Mouse (Mus musculus) midbrain, postnatal 0 days (tissue): ENCODE measurements around the gene Tas2r119. TPM values are rescaled to one million over a fixed set of nuclear protein-coding genes. Genes with fewer than 3 reads are reported as not detected.
"Not testable (repeated sequence)": the region's sequence is repeated elsewhere in the genome, so short reads cannot be mapped to it uniquely, and the experiment has no call there.

Experiments used
- ATAC-seq: fragments of 200-750 bp; cut with Nextera tagmentation; 2 replicates; pipeline ENCODE4 v1.8.0; 2017; ENCODE audit warnings: moderate number of reproducible peaks, mild to moderate bottlenecking, moderate TSS enrichment, moderate library complexity; ENCODE audit not compliant: low FRiP score
- DNase-seq: peaks from one replicate; pipeline ENCODE4 v3.0.0-alpha.2; 2015; ENCODE audit warnings: low spot score
- H3K27ac ChIP-seq: fragments of 300-500 bp; sonication (generic); 2 replicates; pipeline ENCODE4 v1.5.1; 2014; ENCODE audit warnings: low read depth, mild to moderate bottlenecking, low read length, mixed read lengths
- H3K27me3 ChIP-seq: fragments of 300-500 bp; sonication (generic); 2 replicates; pipeline ENCODE4 v1.6.1; 2014; ENCODE audit warnings: low read length, control low read depth, mixed read lengths; ENCODE audit not compliant: insufficient read depth
- H3K36me3 ChIP-seq: fragments of 300-500 bp; sonication (generic); 2 replicates; pipeline ENCODE4 v1.6.1; 2014; ENCODE audit warnings: low read length, control low read depth, mixed read lengths; ENCODE audit not compliant: insufficient read depth
- H3K4me1 ChIP-seq: fragments of 300-500 bp; sonication (generic); 2 replicates; pipeline ENCODE4 v1.6.1; 2014; ENCODE audit warnings: mild to moderate bottlenecking, control low read depth, antibody characterized with exemption, low read length, mixed read lengths; ENCODE audit not compliant: insufficient read depth
- H3K4me2 ChIP-seq: fragments of 300-500 bp; sonication (generic); 2 replicates; pipeline ENCODE4 v1.6.1; 2014; ENCODE audit warnings: low read depth, mild to moderate bottlenecking, low read length, mixed read lengths; ENCODE audit not compliant: poor library complexity, severe bottlenecking
- H3K4me3 ChIP-seq: fragments of 300-500 bp; sonication (generic); 2 replicates; pipeline ENCODE4 v1.5.1; 2014; ENCODE audit warnings: low read depth, mild to moderate bottlenecking, low read length, moderate library complexity
- H3K9ac ChIP-seq: fragments of 300-500 bp; sonication (generic); replicated peaks from 2 replicates; pipeline ENCODE4 v1.6.1; 2014; ENCODE audit warnings: mild to moderate bottlenecking, low read length, moderate library complexity, mixed read lengths; ENCODE audit not compliant: poor library complexity, severe bottlenecking
- H3K9me3 ChIP-seq: fragments of 300-500 bp; sonication (generic); 2 replicates; pipeline ENCODE4 v1.6.1; 2016; ENCODE audit warnings: low read length, control low read depth
- CTCF ChIP-seq: IDR thresholded peaks from 2 replicates; pipeline ENCODE4 v1.5.1; 2016; ENCODE audit warnings: antibody characterized with exemption, mild to moderate bottlenecking
- WGBS: fragments of 180-500 bp; shearing (Covaris S2); extraction: QIAGEN DNeasy Blood & Tissue Kit; methylation state at CpG from one replicate; pipeline ENCODE4 v1.1.7; 2014; 5-methylcytosine and 5-hydroxymethylcytosine counted together
- polyA plus RNA-seq: library from polyadenylated mRNA; unstranded; fragments of >200 nt; fragmentation: Nextera tagmentation; extraction: Ambion mirVana; gene quantifications from 2 replicates; pipeline ENCODE4 v1.2.1, GENCODE M21; 2015
- total RNA-seq: library from RNA; depleted of rRNA; stranded (reverse); fragments of >200 nt; gene quantifications from 2 replicates; pipeline ENCODE4 v1.2.3, GENCODE M21; 2014

Gene Tas2r119
- total and polyA plus RNA-seq, 2 experiments from 2014 or later = not detected

DNA sequence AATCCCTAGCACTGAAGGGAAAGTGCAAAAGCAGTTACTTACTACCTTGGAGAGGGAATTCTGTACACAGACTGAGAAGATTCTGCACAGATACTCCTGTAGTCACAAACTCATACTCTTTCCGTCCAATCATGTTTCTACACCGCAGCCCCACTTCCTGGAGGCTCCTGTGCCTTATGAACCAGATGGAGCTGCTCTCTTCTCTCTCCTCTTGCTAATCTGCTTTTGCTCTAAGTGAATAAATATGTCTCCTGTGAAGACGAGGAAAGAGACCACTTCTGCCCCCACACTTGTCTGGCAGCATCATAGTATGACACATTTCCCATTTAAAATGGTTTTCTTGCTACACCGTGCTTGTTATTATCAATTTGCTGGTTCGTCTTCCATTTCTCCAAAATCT, 26.2 kb downstream of the Tas2r119 start:
- Histone ChIP-seq H3K4me3 (no peak overlapping the region), H3K27me3 (no peaks in the 10 kb centered on the region), H3K4me1 (no peaks in the 10 kb centered on the region), H3K27ac (no peak overlapping the region), H3K9me3 (no peaks in the 10 kb centered on the region), H3K9ac (no peak overlapping the region), H3K4me2 (no peak overlapping the region), H3K36me3 (no peaks in the 10 kb centered on the region)
- 80% methylated on average over 5 of the region's 5 CpGs for WGBS
- no peak for DNase-seq
- ATAC-seq = no peak
- TF ChIP-seq CTCF = peak; percentile 15; the same call in 1 of the 2 replicates

DNA sequence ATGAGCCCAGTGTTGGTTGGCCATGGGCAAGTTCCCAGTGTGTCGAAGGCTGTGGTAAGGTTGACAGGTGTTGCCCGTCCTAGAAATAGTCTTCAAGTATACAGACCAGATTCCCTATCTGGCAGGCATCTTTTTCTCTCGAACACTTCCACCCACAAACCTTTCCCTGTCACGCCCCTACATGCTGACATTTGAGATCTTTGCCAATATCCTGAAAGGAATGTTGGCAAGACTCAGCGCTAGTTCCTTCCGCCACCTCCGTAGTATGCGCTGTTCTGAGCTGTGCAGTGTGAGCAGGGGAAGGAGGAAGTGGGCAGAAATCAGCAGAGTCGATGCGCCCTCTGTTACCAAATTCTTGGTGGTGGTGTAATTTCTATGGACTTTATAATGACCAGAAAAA, 27.8 kb downstream of the Tas2r119 start:
- no peak overlapping the region for H3K9ac ChIP-seq
- TF ChIP-seq CTCF = no peak
- no peaks in the 10 kb centered on the region for H3K9me3 ChIP-seq
- H3K27ac ChIP-seq = no peak overlapping the region
- H3K36me3 ChIP-seq = no peaks in the 10 kb centered on the region
- no peaks in the 10 kb centered on the region for H3K27me3 ChIP-seq
- DNase-seq (no peak), ATAC-seq (no peak)
- H3K4me3 ChIP-seq = no peak overlapping the region
- no peaks in the 10 kb centered on the region for H3K4me1 ChIP-seq
- 92% methylated on average over 10 of the region's 10 CpGs for WGBS
- no peak overlapping the region for H3K4me2 ChIP-seq

DNA sequence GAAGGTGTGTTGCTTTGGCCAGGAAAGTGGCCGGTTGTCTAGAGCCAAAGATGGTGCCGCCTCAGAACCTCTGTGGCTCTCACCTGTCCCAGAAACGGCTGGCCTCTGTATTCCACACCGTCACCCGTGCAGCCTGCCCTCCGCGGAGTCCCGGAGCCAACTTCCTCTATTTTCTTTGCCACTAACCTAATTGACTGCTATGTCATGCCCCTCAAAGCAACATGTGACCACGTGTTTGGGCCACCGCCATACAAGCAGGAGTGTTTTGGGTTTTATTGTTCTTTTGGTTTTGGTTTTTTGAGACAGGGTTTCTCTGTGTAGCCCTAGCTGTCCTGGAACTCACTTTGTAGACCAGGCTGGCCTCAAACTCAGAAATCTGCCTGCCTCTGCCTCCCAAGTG, 37.6 kb downstream of the Tas2r119 start:
- H3K27me3 ChIP-seq, ATAC-seq, DNase-seq, H3K9ac ChIP-seq, H3K9me3 ChIP-seq, H3K4me3 ChIP-seq, H3K36me3 ChIP-seq, H3K4me1 ChIP-seq, H3K4me2 ChIP-seq, H3K27ac ChIP-seq: not testable (repeated sequence)
- 93% methylated on average over 10 of the region's 10 CpGs for WGBS

DNA sequence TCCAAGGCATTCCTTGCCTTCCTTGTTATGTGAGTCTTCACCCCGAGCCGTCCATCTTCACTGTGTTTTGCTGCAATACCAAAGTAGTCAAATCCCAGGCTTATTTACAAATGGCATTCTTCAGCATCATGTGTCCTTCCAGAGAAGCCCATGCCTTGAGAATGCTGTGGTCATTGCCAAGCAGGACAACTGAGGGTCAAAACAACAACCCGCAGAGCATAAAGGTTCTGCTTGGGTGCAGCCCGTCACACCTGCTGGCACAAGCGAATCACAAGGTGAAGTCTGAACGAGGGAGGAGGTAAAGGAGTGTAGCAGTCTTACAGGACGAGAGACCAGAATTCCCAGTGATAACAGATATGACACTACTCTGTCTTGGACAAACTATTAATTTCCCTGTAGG, 45.9 kb downstream of the Tas2r119 start:
- Histone ChIP-seq H3K9me3 (no peaks in the 10 kb centered on the region), H3K4me3 (no peak overlapping the region), H3K36me3 (no peaks in the 10 kb centered on the region), H3K4me1 (no peaks in the 10 kb centered on the region), H3K27me3 (no peaks in the 10 kb centered on the region), H3K9ac (no peak overlapping the region), H3K4me2 (no peak overlapping the region), H3K27ac (no peak overlapping the region)
- no peak for TF ChIP-seq CTCF
- 94% methylated on average over 7 of the region's 7 CpGs for WGBS
- no peak for DNase-seq
- no peak for ATAC-seq

DNA sequence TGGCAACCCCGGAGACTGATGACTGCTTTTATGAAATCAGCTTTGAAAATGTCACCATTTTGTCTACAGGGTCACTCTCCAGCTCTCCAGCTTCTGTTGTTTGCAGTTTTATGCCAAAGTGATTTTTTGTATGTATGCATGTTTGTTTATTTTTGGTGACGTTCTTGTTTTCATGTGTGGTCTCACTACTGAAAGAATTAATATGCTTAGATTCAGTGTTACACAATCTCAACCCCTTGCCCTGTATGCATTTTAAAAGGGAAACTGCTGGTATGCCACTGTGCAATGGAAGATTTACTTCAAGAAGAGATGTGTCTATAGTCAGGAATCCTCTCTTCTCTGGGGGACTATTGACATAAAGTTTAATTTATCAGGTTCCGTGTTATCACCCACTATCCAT, 48.3 kb downstream of the Tas2r119 start:
- Histone ChIP-seq H3K27ac (no peak overlapping the region), H3K9me3 (no peaks in the 10 kb centered on the region), H3K36me3 (no peaks in the 10 kb centered on the region), H3K4me3 (no peak overlapping the region), H3K9ac (no peak overlapping the region), H3K4me2 (no peak overlapping the region), H3K4me1 (no peaks in the 10 kb centered on the region), H3K27me3 (no peaks in the 10 kb centered on the region)
- 89% methylated on average over 3 of the region's 3 CpGs for WGBS
- ATAC-seq = no peak
- no peak for TF ChIP-seq CTCF
- no peak for DNase-seq

DNA sequence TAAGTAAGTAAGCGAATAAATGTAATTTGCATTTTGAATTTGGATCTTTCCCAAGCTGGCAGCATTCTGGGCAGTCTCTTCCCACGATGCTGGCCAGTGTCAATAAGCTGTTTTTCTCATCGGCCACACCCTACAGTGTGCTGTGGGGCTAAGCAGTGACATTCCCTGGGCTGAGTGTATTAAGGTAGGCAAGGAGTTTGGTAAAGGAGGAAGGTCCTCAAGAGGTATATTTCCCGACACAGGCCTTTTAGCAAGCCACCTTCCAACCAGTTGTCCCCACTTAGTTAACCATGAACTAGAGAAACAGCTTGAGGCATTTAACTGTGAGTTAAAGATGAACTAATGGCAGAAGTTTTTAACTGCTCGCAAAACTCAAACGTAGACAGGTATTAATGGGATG, 49.3 kb downstream of the Tas2r119 start:
- Histone ChIP-seq H3K27ac (no peak overlapping the region), H3K9ac (no peak overlapping the region), H3K4me3 (no peak overlapping the region), H3K9me3 (no peaks in the 10 kb centered on the region), H3K4me2 (no peak overlapping the region), H3K4me1 (no peaks in the 10 kb centered on the region), H3K27me3 (no peaks in the 10 kb centered on the region), H3K36me3 (no peaks in the 10 kb centered on the region)
- ATAC-seq = no peak
- WGBS = 89% methylated on average over 6 of the region's 6 CpGs
- no peak for TF ChIP-seq CTCF
- no peak for DNase-seq
